In genomic region chr3:104401176-104401575, GRCm38 (mm10) we compare ENCODE assay signal across 11 mouse cellular contexts.
"Had no signal": no experiment of that assay in that cellular context is flagged by ENCODE, and none has a peak within 500 bp of the region (broad histone marks: within the 10 kb centered on the region; RNA-seq: fewer than 3 reads in every experiment).

No protein-coding gene starts in this region.

- H3K9ac ChIP-seq: kidney, embryonic 15.5 days; limb, embryonic 15.5 days; liver, embryonic 15.5 days; lung, embryonic 14.5 days; midbrain, embryonic 13.5 days had no signal

- H3K36me3 ChIP-seq: kidney, embryonic 15.5 days; limb, embryonic 15.5 days; liver, embryonic 15.5 days; midbrain, embryonic 13.5 days had no signal

- H3K4me3 ChIP-seq: kidney, embryonic 15.5 days; limb, embryonic 15.5 days; liver, embryonic 15.5 days; midbrain, embryonic 13.5 days had no signal

- ATAC-seq: midbrain, embryonic 13.5 days had no signal

- H3K4me1 ChIP-seq: kidney, embryonic 15.5 days had no signal

- H3K27ac ChIP-seq: kidney, embryonic 15.5 days; limb, embryonic 15.5 days; liver, embryonic 15.5 days; midbrain, embryonic 13.5 days had no signal

- DNase-seq: kidney, adult 18-20 months; kidney, postnatal 25 days; layer of hippocampus, postnatal 36 days; lung, embryonic 14.5 days; lung, postnatal 14 days; right cerebral cortex, postnatal 14 days; thymus, postnatal 36 days had no signal

- H3K9me3 ChIP-seq: kidney, embryonic 15.5 days; limb, embryonic 15.5 days; liver, embryonic 15.5 days; midbrain, embryonic 13.5 days had no signal

- H3K4me2 ChIP-seq: kidney, embryonic 15.5 days; limb, embryonic 15.5 days; liver, embryonic 15.5 days; lung, embryonic 14.5 days; midbrain, embryonic 13.5 days had no signal

- H3K27me3 ChIP-seq: kidney, embryonic 15.5 days; limb, embryonic 15.5 days; liver, embryonic 15.5 days; midbrain, embryonic 13.5 days had no signal
